Comparison of ENCODE assay signal across 8 mouse cellular contexts in genomic region chr10:81568381-81569191, GRCm38 (mm10). TPM values are rescaled to one million over a fixed set of nuclear protein-coding genes. Genes with fewer than 3 reads are reported as not detected.
A peak's percentile ranks its signal among the peaks of the same experiment; 100 is the strongest.
DNase-seq lines count a peak whose midpoint lies in the region; ATAC-seq lines count a peak whose summit lies in the region.

No protein-coding gene starts in this region.

- peak; percentile 12 for ATAC-seq in intestine, embryonic 16.5 days
- peak; percentile 29 for ATAC-seq in lung, embryonic 16.5 days (ENCODE audit: low read depth)

- H3K27me3 ChIP-seq in embryonic facial prominence, embryonic 10.5 days (replicated peaks; ENCODE audit: low read depth, poor library complexity, severe bottlenecking), result peaks cover 82% of the 10 kb centered on the region
- H3K27me3 ChIP-seq in intestine, embryonic 16.5 days (replicated peaks; ENCODE audit: control insufficient read depth, insufficient read depth, low read length), result no peaks in the 10 kb centered on the region
- H3K27me3 ChIP-seq in lung, embryonic 16.5 days (ENCODE audit: control insufficient read depth, insufficient read depth, low read depth, low read length), result no peaks in the 10 kb centered on the region

- WGBS in embryonic facial prominence, embryonic 10.5 days, result 8% methylated on average over 16 of the region's 16 CpGs
- WGBS in intestine, embryonic 16.5 days, result 7% methylated on average over 16 of the region's 16 CpGs
- WGBS in lung, embryonic 16.5 days, result 5% methylated on average over 16 of the region's 16 CpGs

- peak overlapping the region; percentile 38 for H3K9ac ChIP-seq in intestine, embryonic 16.5 days (ENCODE audit: low read depth, low read length)
- peak overlapping the region; percentile 0; the same call in 1 of the 2 replicates for H3K9ac ChIP-seq in lung, embryonic 16.5 days (ENCODE audit: low read length)

- peak; percentile 29 to 65 for DNase-seq in cerebellum, postnatal 25 days
- no peak for DNase-seq in cerebellum, adult 11 months
- DNase-seq in embryonic facial prominence, embryonic 10.5 days (ENCODE audit: low spot score), result peak; percentile 81
- peak; percentile 85 for DNase-seq in testis, postnatal 10 days (ENCODE audit: low spot score)
- DNase-seq in frontal cortex, postnatal 10 days (ENCODE audit: low spot score in 2 of 2), result no peak
- DNase-seq in left cerebral cortex, postnatal 25 days (ENCODE audit: low spot score in 2 of 2), result no peak

- H3K4me3 ChIP-seq in embryonic facial prominence, embryonic 10.5 days, result peak overlapping the region; percentile 39
- no peak overlapping the region for H3K4me3 ChIP-seq in intestine, embryonic 16.5 days (ENCODE audit: low read length)
- H3K4me3 ChIP-seq in lung, embryonic 16.5 days (ENCODE audit: low read length), result no peak overlapping the region

- intact Hi-C loops in left cerebral cortex, postnatal 25 days (cut with DNase I), result no loop called here

- no peaks in the 10 kb centered on the region for H3K9me3 ChIP-seq in embryonic facial prominence, embryonic 10.5 days
- H3K9me3 ChIP-seq in intestine, embryonic 16.5 days (ENCODE audit: control insufficient read depth, low read length), result no peaks in the 10 kb centered on the region
- no peaks in the 10 kb centered on the region for H3K9me3 ChIP-seq in lung, embryonic 16.5 days (ENCODE audit: control insufficient read depth, low read length)

- H3K27ac ChIP-seq in embryonic facial prominence, embryonic 10.5 days (replicated peaks), result peak overlapping the region; percentile 82
- H3K27ac ChIP-seq in intestine, embryonic 16.5 days (ENCODE audit: low read length), result peak overlapping the region; percentile 83
- peak overlapping the region; percentile 96 for H3K27ac ChIP-seq in lung, embryonic 16.5 days (ENCODE audit: low read length)

- peaks cover 97% of the 10 kb centered on the region for H3K4me1 ChIP-seq in embryonic facial prominence, embryonic 10.5 days
- peaks cover 61% of the 10 kb centered on the region for H3K4me1 ChIP-seq in intestine, embryonic 16.5 days (ENCODE audit: control insufficient read depth, insufficient read depth, low read length)
- H3K4me1 ChIP-seq in lung, embryonic 16.5 days (replicated peaks; ENCODE audit: control insufficient read depth, insufficient read depth, low read length), result peaks cover 66% of the 10 kb centered on the region

- peak overlapping the region; percentile 40 for H3K4me2 ChIP-seq in intestine, embryonic 16.5 days (ENCODE audit: low read depth, low read length)
- peak overlapping the region; percentile 9 for H3K4me2 ChIP-seq in lung, embryonic 16.5 days (ENCODE audit: low read depth, low read length)

- peaks cover 37% of the 10 kb centered on the region for H3K36me3 ChIP-seq in embryonic facial prominence, embryonic 10.5 days (replicated peaks)
- H3K36me3 ChIP-seq in intestine, embryonic 16.5 days (ENCODE audit: control insufficient read depth, insufficient read depth, low read length), result peaks cover 18% of the 10 kb centered on the region
- peaks cover 22% of the 10 kb centered on the region for H3K36me3 ChIP-seq in lung, embryonic 16.5 days (ENCODE audit: control insufficient read depth, insufficient read depth, low read length)

RNA-seq across cellular contexts. Expression of gene Tle2, which starts 5.8 kb away (rescaled TPM):
- polyA plus RNA-seq in embryonic facial prominence, embryonic 10.5 days (2016; fragmentation: Nextera tagmentation; extraction: Ambion mirVana), result 14.0 and 17.1 TPM in 2 replicates
- 12.6 and 13.6 TPM in 2 replicates for polyA plus RNA-seq in intestine, embryonic 16.5 days (2015; fragmentation: Nextera tagmentation; extraction: Ambion mirVana)
- 51.2 and 53.3 TPM in 2 replicates for polyA plus RNA-seq in lung, embryonic 16.5 days (2015; fragmentation: Nextera tagmentation; extraction: Ambion mirVana)
- total RNA-seq in left cerebral cortex, postnatal 25 days (2021), result 10 to 100 TPM; 28.8 to 30.3 TPM

RNA-seq across cellular contexts. Expression of gene Aes, which starts 9.3 kb away (rescaled TPM):
- 266 and 347 TPM in 2 replicates for polyA plus RNA-seq in embryonic facial prominence, embryonic 10.5 days (2016; fragmentation: Nextera tagmentation; extraction: Ambion mirVana)
- polyA plus RNA-seq in intestine, embryonic 16.5 days (2015; fragmentation: Nextera tagmentation; extraction: Ambion mirVana), result 473 and 518 TPM in 2 replicates
- 377 and 416 TPM in 2 replicates for polyA plus RNA-seq in lung, embryonic 16.5 days (2015; fragmentation: Nextera tagmentation; extraction: Ambion mirVana)
- 100 to 1,000 TPM; 630 to 638 TPM for total RNA-seq in left cerebral cortex, postnatal 25 days (2021)

RNA-seq across cellular contexts. Expression of gene Gna11, which starts 23.6 kb away (rescaled TPM):
- 79.0 and 80.4 TPM in 2 replicates for polyA plus RNA-seq in embryonic facial prominence, embryonic 10.5 days (2016; fragmentation: Nextera tagmentation; extraction: Ambion mirVana)
- polyA plus RNA-seq in intestine, embryonic 16.5 days (2015; fragmentation: Nextera tagmentation; extraction: Ambion mirVana), result 296 and 339 TPM in 2 replicates
- polyA plus RNA-seq in lung, embryonic 16.5 days (2015; fragmentation: Nextera tagmentation; extraction: Ambion mirVana), result 68.7 and 70.9 TPM in 2 replicates
- 100 to 1,000 TPM; 101 to 107 TPM for total RNA-seq in left cerebral cortex, postnatal 25 days (2021)

RNA-seq across cellular contexts. Expression of gene Tle6, which starts 32.3 kb away (rescaled TPM):
- 7.1 and 8.2 TPM in 2 replicates for polyA plus RNA-seq in embryonic facial prominence, embryonic 10.5 days (2016; fragmentation: Nextera tagmentation; extraction: Ambion mirVana)
- polyA plus RNA-seq in intestine, embryonic 16.5 days (2015; fragmentation: Nextera tagmentation; extraction: Ambion mirVana), result 21.0 and 22.7 TPM in 2 replicates
- 30.1 and 33.8 TPM in 2 replicates for polyA plus RNA-seq in lung, embryonic 16.5 days (2015; fragmentation: Nextera tagmentation; extraction: Ambion mirVana)
- total RNA-seq in left cerebral cortex, postnatal 25 days (2021), result 1 to 10 TPM; 4.2 to 5.8 TPM

RNA-seq across cellular contexts. Expression of gene BC025920, which starts 37.5 kb away (rescaled TPM):
- 1.5 and 2.1 TPM in 2 replicates for polyA plus RNA-seq in embryonic facial prominence, embryonic 10.5 days (2016; fragmentation: Nextera tagmentation; extraction: Ambion mirVana)
- 0.61 and 1.2 TPM in 2 replicates for polyA plus RNA-seq in intestine, embryonic 16.5 days (2015; fragmentation: Nextera tagmentation; extraction: Ambion mirVana)
- 0.24 and 0.98 TPM in 2 replicates for polyA plus RNA-seq in lung, embryonic 16.5 days (2015; fragmentation: Nextera tagmentation; extraction: Ambion mirVana)
- 1 to 10 TPM; 3.1 to 3.8 TPM for total RNA-seq in left cerebral cortex, postnatal 25 days (2021)

Comparison
In these comparisons a context has a peak if more than half of its experiments do, and no peak if none do; other contexts are left out.
1. DNase-seq: peak in cerebellum, postnatal 25 days (2 of 2), embryonic facial prominence, embryonic 10.5 days (single experiment) and testis, postnatal 10 days (single experiment); none in cerebellum, adult 11 months (single experiment), frontal cortex, postnatal 10 days (0 of 2) and left cerebral cortex, postnatal 25 days (0 of 2).
2. Peak in every context shown above with its lines, with median percentiles within 50 percentile points of each other: H3K27ac ChIP-seq.